Mouse (Mus musculus) monocyte, adult 5-6 weeks (primary cell): ENCODE data around the gene Nt5c. TPM values are rescaled to one million over a fixed set of nuclear protein-coding genes. Genes with fewer than 3 reads are reported as not detected.
"Not testable (repeated sequence)": the region's sequence is repeated elsewhere in the genome, so short reads cannot be mapped to it uniquely, and the experiment has no call there.

ENCODE experiments used
- ATAC-seq: fragments of 153-309, 156-312 bp; replicated peaks from 2 replicates; pipeline ENCODE4 v1.8.0; 2017; ENCODE audit warnings: mild to moderate bottlenecking; ENCODE audit not compliant: low TSS enrichment, insufficient number of reproducible peaks, severe bottlenecking, poor library complexity, low FRiP score
- total RNA-seq: library from RNA; stranded (forward); fragments of 200-1000, 200-491, 200-594 nt; gene quantifications from 3 replicates; pipeline ENCODE4 v1.2.3, GENCODE M21; 2017

Nt5c gene
- total RNA-seq, 1 experiment from 2014 or later = 179 TPM

DNA sequence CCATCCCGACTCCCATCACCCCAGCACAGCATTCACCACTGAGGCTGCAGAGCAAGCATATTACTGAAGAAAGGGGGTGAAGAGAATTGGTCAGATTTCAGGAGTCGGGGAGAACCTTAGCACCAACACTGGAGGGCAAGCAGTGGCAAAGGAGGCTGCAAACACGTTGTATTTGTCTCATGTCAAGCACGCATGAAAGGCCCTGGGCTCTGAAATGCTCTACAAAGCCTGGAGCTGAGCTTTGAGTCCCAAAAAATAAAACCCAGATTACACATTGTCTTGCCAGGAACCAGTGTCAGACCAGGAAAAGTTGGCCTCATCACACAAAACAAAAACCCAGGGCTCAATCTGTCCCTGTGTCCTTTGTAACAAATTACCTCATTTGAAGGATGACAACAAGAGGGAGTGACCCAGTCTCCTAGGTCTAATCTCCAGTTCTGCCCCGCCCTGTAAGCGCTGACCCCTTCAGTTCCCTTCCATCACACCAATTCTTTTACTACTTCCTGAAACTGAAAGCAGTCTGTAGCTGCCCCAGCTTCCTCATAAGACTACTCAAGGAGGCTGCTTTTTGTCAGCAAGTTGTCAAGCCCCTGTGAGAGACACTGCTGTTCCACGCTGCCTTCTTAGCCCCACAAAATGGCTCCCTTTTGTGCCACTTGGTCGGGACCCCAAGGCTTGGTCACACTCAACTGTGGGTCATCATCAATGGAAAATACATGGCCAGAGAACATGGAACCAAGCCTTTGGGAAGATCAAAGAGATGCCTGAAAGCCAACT lies 20.9 kb upstream of the Nt5c start:
- peak; percentile 72 for ATAC-seq

GRCm38 (mm10) chr11:115512004-115512403 lies 20.3 kb upstream of the Nt5c start:
- no peak for ATAC-seq

- no peak for ATAC-seq
Measured at GRCm38 (mm10) chr11:115511121-115511520, 19.5 kb upstream of the Nt5c start.

- ATAC-seq = no peak
Measured at GRCm38 (mm10) chr11:115510507-115510888, 18.8 kb upstream of the Nt5c start.

- ATAC-seq = no peak
Measured at GRCm38 (mm10) chr11:115509773-115510506, 18.3 kb upstream of the Nt5c start.

DNA sequence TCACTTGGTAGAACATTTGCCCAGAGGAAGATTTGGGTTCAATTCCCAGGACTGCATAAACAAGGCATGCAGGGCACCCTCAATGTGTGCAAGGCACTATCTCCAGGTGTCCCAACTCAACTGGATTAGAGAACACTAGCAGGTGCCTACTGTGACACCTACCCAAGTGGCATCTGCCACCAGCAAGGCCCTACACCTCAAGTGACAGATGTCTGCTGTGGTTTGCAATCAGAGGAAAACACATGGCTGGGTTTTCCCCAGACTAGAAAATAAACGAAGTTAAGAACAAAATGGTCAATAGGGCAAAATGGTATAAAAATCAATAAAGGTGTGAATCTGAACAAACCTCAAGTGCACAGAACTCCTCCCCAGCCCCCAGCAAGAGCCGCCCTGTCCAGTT lies 16.4 kb upstream of the Nt5c start:
- ATAC-seq = no peak

GRCm38 (mm10) chr11:115506586-115506985 lies 14.9 kb upstream of the Nt5c start:
- no peak for ATAC-seq

- ATAC-seq = no peak
Measured at GRCm38 (mm10) chr11:115502636-115503035, 11.0 kb upstream of the Nt5c start.

GRCm38 (mm10) chr11:115496559-115496958 lies 4.9 kb upstream of the Nt5c start:
- ATAC-seq = not testable (repeated sequence)

DNA sequence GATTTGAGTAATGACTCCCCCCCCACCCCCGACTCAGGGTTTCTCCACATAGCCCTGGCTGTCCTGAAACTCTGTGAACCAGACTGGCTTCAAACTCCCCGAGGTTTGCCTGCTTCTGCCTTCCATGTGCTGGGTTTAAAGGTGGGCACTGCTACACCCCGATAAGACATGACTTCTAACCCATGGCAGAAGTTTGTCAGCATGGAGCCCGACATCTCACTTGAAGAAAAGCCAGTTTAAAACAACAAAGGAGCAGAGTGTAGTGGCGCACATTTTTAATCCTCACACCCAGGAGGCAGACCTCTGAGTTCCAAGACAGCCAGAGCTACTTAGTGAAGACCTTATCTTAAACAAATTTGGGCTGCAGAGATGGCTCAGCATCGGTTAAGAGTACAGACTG lies 725 bp upstream of the Nt5c start:
- no peak for ATAC-seq

DNA sequence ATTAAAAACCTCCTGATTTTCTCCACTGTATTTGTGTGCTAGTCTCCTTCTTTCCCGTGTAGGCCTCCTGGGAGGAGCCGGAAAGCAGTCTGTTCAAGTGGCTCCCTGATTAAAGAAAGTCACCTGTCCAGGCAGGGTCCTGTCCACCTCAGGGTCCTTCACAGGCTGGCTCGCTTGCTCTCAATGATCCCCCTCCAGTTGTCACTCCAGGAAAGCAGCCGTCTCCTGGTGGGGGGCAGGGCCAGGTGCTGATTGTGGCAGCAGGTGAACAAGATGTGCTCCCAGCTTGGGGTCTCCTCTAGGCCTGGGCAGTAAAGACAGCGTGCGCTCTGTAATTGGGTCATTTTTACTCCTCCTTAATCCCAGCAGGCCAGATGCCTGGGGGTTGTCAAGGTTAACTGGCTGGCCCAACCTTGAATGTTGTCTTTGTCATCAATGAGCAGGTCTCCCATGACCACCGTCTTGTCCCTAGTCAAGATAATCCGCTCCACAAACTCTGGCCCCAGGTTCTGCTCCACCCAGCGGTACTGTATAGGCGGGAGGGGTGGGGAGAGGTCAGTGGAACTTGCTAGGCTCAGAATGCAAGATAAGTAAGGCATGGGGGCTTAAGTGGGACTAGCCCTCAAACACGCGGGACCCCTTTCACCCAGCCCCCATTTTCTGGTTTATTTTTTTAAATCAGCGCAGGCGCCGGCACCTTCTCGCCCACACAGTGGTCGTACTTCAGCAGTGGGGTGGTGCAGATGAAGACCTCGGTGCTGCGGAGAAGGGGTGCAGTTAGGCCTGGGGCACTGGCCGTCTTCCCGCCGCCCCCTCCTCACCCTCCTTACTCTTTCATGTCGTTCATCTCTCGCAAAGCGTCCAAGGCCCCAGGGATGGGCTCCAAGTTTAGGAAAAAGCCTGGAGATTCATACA lies 964 bp downstream of the Nt5c start:
- no peak for ATAC-seq

DNA sequence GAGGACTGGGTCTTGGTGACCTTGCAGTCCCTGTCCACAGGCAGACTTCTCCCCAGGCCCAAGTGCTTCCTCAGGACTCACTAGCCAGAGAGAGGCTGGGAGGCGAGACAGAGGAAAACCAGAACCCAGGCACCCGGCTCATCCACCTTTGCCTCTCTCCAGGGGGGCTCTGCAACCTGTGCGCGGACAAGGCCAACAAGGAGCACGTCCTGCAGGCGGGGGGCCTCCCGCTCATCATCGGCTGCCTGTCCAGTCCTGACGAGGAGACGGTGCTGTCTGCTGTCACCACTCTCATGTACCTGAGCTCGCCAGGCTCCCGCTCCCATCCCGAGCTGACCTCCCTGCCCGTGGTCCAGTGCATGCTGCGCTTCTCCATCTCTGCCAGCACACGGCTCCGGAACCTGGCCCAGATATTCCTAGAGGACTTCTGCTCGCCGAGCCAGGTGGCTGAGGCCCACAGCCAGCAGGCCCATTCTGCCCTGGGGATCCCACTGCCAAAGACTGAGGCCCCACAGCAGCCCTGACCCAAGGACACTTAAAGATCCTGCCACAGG lies 3.0 kb downstream of the Nt5c start:
- no peak for ATAC-seq

DNA sequence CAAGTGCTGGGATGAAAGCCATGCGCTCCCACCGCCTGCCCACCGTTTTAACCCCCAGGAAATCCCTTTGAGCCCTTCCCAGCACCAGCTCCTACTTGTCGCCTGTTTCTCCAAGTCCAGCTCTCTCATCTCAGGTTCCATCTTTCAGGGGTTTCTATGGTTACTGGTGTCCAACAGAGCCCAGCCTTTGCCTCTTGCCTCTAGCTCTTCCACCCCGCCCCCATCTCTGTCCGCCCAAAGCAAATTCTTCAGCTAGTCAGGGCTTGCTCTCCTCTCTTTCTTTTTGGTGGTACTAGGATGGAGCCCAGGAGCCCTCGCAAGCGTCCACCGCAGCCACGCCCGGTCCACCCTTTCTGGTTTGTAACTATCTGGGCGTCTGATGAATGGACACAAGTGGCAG lies 6.5 kb downstream of the Nt5c start:
- ATAC-seq = no peak

DNA sequence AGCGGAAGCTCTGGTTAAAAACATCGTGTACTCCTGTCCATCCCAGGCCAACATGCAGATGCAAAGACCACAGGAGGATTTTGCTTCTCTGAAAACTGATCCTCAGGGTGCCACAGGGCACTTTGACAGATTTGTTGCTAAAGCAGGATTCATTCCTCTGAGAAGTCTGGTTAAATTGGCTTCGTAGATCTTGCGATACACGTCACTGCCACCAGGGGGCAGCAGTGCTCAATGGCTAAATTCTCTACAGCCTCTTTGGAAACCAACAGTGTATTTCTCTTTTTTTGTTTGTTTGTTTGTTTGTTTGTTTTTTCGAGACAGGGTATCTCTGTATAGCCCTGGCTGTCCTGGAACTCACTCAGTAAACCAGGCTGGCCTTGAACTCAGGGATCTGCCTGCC lies 7.9 kb downstream of the Nt5c start:
- peak; percentile 62; the same call in 1 of the 2 replicates for ATAC-seq

GRCm38 (mm10) chr11:115483278-115483677 lies 8.4 kb downstream of the Nt5c start:
- ATAC-seq = no peak

- no peak for ATAC-seq
Measured at GRCm38 (mm10) chr11:115481553-115482259, 10.0 kb downstream of the Nt5c start.

GRCm38 (mm10) chr11:115478296-115478938 lies 13.2 kb downstream of the Nt5c start:
- no peak for ATAC-seq

- peak; percentile 75 for ATAC-seq
Measured at GRCm38 (mm10) chr11:115477388-115477787, 14.3 kb downstream of the Nt5c start.
